Mouse (Mus musculus): ENCODE data around the gene Epn2. TPM values are rescaled to one million over a fixed set of nuclear protein-coding genes. Genes with fewer than 3 reads are reported as not detected.

Epn2 gene
- polyA plus RNA-seq, 1 experiment from 2014 or later: 15.6 TPM

- Histone ChIP-seq H3K4me3 (ENCODE audit: low read length) (no peak overlapping the region), H3K9ac (ENCODE audit: low read depth, low read length) (no peak overlapping the region), H3K9me3 (ENCODE audit: control insufficient read depth, low read length) (no peaks in the 10 kb centered on the region), H3K4me2 (ENCODE audit: low read depth, low read length) (no peak overlapping the region), H3K27me3 (replicated peaks; ENCODE audit: control insufficient read depth, insufficient read depth, low read length) (no peaks in the 10 kb centered on the region), H3K4me1 (ENCODE audit: control insufficient read depth, insufficient read depth, low read length) (peaks cover 25% of the 10 kb centered on the region), H3K36me3 (ENCODE audit: control insufficient read depth, insufficient read depth, low read length) (0 out of 2 replicates have a peak, but pooled peaks cover 3% of the 10 kb centered on the region), H3K27ac (ENCODE audit: low read length) (peak overlapping the region; percentile 18; the same call in 1 of the 2 replicates)
- no peak for ATAC-seq
- WGBS: 80% methylated on average over 13 of the region's 13 CpGs
Observed at GRCm38 (mm10) chr11:61483226-61483845, 96.2 kb downstream of the Epn2 start.

DNA sequence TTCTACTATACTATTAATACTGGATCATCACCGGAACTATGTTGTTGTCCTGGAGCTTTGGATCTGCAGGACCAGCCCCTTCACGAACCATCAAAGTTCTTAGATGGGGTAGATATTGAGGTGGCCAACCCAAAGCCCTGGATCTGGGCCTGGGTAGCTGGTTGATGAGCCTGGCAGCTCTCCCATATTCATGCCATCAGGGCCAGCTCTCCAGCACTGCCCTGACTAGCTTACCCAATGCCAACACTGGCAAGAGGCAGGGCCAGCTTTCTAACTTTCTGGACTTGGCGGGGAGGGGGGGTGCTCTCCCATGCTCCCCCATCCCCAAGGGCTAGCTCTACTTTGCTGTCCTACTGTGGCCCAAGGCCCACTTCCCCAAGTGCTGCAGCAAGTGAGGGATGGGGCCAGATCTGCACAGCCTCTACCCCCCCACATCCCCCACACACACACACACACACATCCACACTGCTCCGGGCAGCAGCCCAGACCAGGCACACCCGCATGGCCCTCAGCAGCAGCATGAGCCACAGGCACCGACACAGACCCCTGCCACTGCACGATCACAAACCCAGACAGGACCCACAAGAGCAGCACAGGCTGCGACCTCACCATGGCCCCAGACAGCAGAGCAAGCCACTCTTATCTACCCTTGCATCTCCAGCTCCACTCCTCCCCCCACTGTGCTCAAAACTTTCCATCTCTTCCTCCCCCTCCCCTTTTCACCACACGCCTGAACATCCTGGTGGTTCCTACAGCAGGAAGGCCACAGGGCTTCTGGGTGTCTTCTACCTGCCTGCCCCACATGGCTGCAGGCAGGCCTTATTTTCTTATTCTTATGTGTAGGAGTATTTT is 98.0 kb downstream of the Epn2 start:
- H3K4me1 ChIP-seq (ENCODE audit: control insufficient read depth, insufficient read depth, low read length): peaks cover 20% of the 10 kb centered on the region; the same call in 1 of the 2 replicates
- WGBS: 63% methylated on average over 9 of the region's 9 CpGs
- H3K4me2 ChIP-seq (ENCODE audit: low read depth, low read length): no peak overlapping the region

GRCm38 (mm10) chr11:61478788-61479187 is 100.7 kb downstream of the Epn2 start:
- no peak overlapping the region for H3K9ac ChIP-seq (ENCODE audit: low read depth, low read length)
- H3K9me3 ChIP-seq (ENCODE audit: control insufficient read depth, low read length): no peaks in the 10 kb centered on the region
- no peaks in the 10 kb centered on the region for H3K36me3 ChIP-seq (ENCODE audit: control insufficient read depth, insufficient read depth, low read length)
- no peak for ATAC-seq
- no peak overlapping the region for H3K27ac ChIP-seq (ENCODE audit: low read length)
- H3K4me3 ChIP-seq (ENCODE audit: low read length): no peak overlapping the region
- peaks cover 12% of the 10 kb centered on the region; the same call in 1 of the 2 replicates for H3K4me1 ChIP-seq (ENCODE audit: control insufficient read depth, insufficient read depth, low read length)
- 82% methylated on average over 4 of the region's 4 CpGs for WGBS
- H3K27me3 ChIP-seq (replicated peaks; ENCODE audit: control insufficient read depth, insufficient read depth, low read length): no peaks in the 10 kb centered on the region
- H3K4me2 ChIP-seq (ENCODE audit: low read depth, low read length): no peak overlapping the region

More for the DNA sequence above, 98.0 kb downstream of the Epn2 start:
- no peak for ATAC-seq
- H3K9ac ChIP-seq (ENCODE audit: low read depth, low read length): no peak overlapping the region
- H3K9me3 ChIP-seq (ENCODE audit: control insufficient read depth, low read length): no peaks in the 10 kb centered on the region
- no peaks in the 10 kb centered on the region for H3K36me3 ChIP-seq (ENCODE audit: control insufficient read depth, insufficient read depth, low read length)
- H3K27ac ChIP-seq (ENCODE audit: low read length): no peak overlapping the region
- H3K27me3 ChIP-seq (replicated peaks; ENCODE audit: control insufficient read depth, insufficient read depth, low read length): no peaks in the 10 kb centered on the region
- no peak overlapping the region for H3K4me3 ChIP-seq (ENCODE audit: low read length)

DNA sequence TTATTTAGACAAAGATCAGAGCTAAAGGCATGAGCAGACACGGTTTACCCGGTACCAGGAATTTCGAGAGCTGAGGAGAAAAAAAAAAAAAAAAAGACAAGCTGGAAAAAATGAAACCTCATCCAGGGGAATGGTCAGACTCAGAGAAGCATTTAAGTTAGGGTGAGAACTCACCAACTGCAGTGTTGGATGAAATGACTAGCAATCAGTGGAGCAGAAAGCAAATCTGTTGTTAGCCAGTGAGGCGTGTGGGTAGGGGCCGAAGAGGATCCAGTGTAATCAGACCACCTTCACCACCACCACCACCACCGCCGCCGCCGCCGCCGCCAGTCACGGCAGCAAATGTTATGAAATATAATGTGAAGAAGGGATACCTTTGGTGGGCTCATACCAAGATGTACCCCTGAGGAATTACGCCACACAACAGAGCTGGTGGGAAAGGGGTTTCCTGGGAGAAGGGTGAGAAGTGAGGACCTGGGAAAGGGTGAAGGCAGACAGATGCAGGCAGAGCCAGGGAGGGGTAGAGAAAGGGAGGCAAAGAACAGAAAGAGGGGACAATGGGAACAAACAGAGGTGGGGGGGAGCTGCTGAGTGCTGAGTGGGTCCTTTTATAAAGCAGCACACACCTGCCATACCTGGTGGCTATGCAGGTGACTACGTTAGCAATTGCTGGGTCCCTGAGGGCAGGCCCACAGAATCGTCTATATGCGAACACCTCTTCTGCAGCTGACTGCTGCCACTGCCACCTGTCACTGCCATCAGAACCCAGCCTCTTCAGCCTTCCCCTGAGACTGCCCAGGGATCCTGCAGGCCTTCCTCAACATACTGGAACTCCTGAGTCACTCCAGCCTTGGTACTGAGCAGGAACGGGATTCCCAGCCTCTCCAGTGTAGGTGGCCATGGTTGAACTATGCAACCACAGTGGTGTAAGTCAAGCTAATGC is 101.7 kb downstream of the Epn2 start:
- H3K27ac ChIP-seq (ENCODE audit: low read length): no peak overlapping the region
- H3K36me3 ChIP-seq (ENCODE audit: control insufficient read depth, insufficient read depth, low read length): no peaks in the 10 kb centered on the region
- peaks cover 12% of the 10 kb centered on the region; the same call in 1 of the 2 replicates for H3K4me1 ChIP-seq (ENCODE audit: control insufficient read depth, insufficient read depth, low read length)
- H3K4me2 ChIP-seq (ENCODE audit: low read depth, low read length): peak overlapping the region; percentile 15
- no peaks in the 10 kb centered on the region for H3K27me3 ChIP-seq (replicated peaks; ENCODE audit: control insufficient read depth, insufficient read depth, low read length)
- H3K4me3 ChIP-seq (ENCODE audit: low read length): no peak overlapping the region
- WGBS: 64% methylated on average over 17 of the region's 17 CpGs
- H3K9ac ChIP-seq (ENCODE audit: low read depth, low read length): 0 out of 2 replicates have a peak overlapping the region, but pooled peaks have one; percentile 25
- no peaks in the 10 kb centered on the region for H3K9me3 ChIP-seq (ENCODE audit: control insufficient read depth, low read length)
- no peak for ATAC-seq

GRCm38 (mm10) chr11:61476786-61477382 is 102.6 kb downstream of the Epn2 start:
- no peak overlapping the region for H3K27ac ChIP-seq (ENCODE audit: low read length)
- no peaks in the 10 kb centered on the region for H3K36me3 ChIP-seq (ENCODE audit: control insufficient read depth, insufficient read depth, low read length)
- 0 out of 2 replicates have a peak overlapping the region, but pooled peaks have one; percentile 25 for H3K9ac ChIP-seq (ENCODE audit: low read depth, low read length)
- 36% methylated on average over 12 of the region's 12 CpGs for WGBS
- peaks cover 11% of the 10 kb centered on the region; the same call in 1 of the 2 replicates for H3K4me1 ChIP-seq (ENCODE audit: control insufficient read depth, insufficient read depth, low read length)
- no peaks in the 10 kb centered on the region for H3K9me3 ChIP-seq (ENCODE audit: control insufficient read depth, low read length)
- peak overlapping the region; percentile 7; the same call in 1 of the 2 replicates for H3K4me3 ChIP-seq (ENCODE audit: low read length)
- no peaks in the 10 kb centered on the region for H3K27me3 ChIP-seq (replicated peaks; ENCODE audit: control insufficient read depth, insufficient read depth, low read length)
- H3K4me2 ChIP-seq (ENCODE audit: low read depth, low read length): peak overlapping the region; percentile 15
- peak; percentile 59; the same call in 1 of the 2 replicates for ATAC-seq

GRCm38 (mm10) chr11:61473630-61474029 is 105.9 kb downstream of the Epn2 start:
- no peaks in the 10 kb centered on the region for H3K9me3 ChIP-seq (ENCODE audit: control insufficient read depth, low read length)
- ATAC-seq: no peak
- H3K4me2 ChIP-seq (ENCODE audit: low read depth, low read length): no peak overlapping the region
- no peaks in the 10 kb centered on the region for H3K36me3 ChIP-seq (ENCODE audit: control insufficient read depth, insufficient read depth, low read length)
- peaks cover 6% of the 10 kb centered on the region; the same call in 1 of the 2 replicates for H3K4me1 ChIP-seq (ENCODE audit: control insufficient read depth, insufficient read depth, low read length)
- H3K9ac ChIP-seq (ENCODE audit: low read depth, low read length): no peak overlapping the region
- 67% methylated on average over 4 of the region's 4 CpGs for WGBS
- no peak overlapping the region for H3K27ac ChIP-seq (ENCODE audit: low read length)
- H3K4me3 ChIP-seq (ENCODE audit: low read length): no peak overlapping the region
- no peaks in the 10 kb centered on the region for H3K27me3 ChIP-seq (replicated peaks; ENCODE audit: control insufficient read depth, insufficient read depth, low read length)

DNA sequence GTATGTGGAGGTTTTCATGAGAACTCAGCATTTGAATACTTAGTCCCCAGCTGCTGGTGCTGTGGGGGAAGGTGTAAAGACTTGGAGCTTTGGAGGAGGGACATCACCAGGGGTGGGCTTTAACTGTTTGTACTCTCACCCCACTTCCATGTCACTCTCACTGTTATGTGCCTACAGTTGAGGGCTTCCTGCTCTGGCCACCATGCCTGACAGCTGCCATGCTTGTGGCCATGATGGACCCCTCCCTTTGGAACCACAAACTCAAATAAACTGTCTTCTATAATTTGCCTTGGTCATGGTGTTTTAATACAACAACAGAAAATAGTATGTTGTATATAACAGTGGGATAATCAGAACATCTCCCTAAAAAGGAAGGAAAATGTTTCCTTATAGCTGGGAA is 108.6 kb downstream of the Epn2 start:
- H3K9me3 ChIP-seq (ENCODE audit: control insufficient read depth, low read length): no peaks in the 10 kb centered on the region
- H3K27ac ChIP-seq (ENCODE audit: low read length): no peak overlapping the region
- no peaks in the 10 kb centered on the region for H3K36me3 ChIP-seq (ENCODE audit: control insufficient read depth, insufficient read depth, low read length)
- no peaks in the 10 kb centered on the region for H3K27me3 ChIP-seq (replicated peaks; ENCODE audit: control insufficient read depth, insufficient read depth, low read length)
- H3K9ac ChIP-seq (ENCODE audit: low read depth, low read length): no peak overlapping the region
- H3K4me1 ChIP-seq (ENCODE audit: control insufficient read depth, insufficient read depth, low read length): 0 out of 2 replicates have a peak, but pooled peaks cover 3% of the 10 kb centered on the region
- H3K4me3 ChIP-seq (ENCODE audit: low read length): no peak overlapping the region
- no peak for ATAC-seq
- no peak overlapping the region for H3K4me2 ChIP-seq (ENCODE audit: low read depth, low read length)

GRCm38 (mm10) chr11:61469317-61469917 is 110.1 kb downstream of the Epn2 start:
- H3K27ac ChIP-seq (ENCODE audit: low read length): no peak overlapping the region
- no peak overlapping the region for H3K9ac ChIP-seq (ENCODE audit: low read depth, low read length)
- no peaks in the 10 kb centered on the region for H3K27me3 ChIP-seq (replicated peaks; ENCODE audit: control insufficient read depth, insufficient read depth, low read length)
- no peak overlapping the region for H3K4me2 ChIP-seq (ENCODE audit: low read depth, low read length)
- WGBS: 56% methylated on average over 7 of the region's 7 CpGs
- no peak for ATAC-seq
- H3K9me3 ChIP-seq (ENCODE audit: control insufficient read depth, low read length): no peaks in the 10 kb centered on the region
- H3K4me3 ChIP-seq (ENCODE audit: low read length): no peak overlapping the region
- H3K4me1 ChIP-seq (ENCODE audit: control insufficient read depth, insufficient read depth, low read length): peaks cover 4% of the 10 kb centered on the region; the same call in 1 of the 2 replicates
- no peaks in the 10 kb centered on the region for H3K36me3 ChIP-seq (ENCODE audit: control insufficient read depth, insufficient read depth, low read length)
